Mouse (Mus musculus): ENCODE data around the gene Mrpl18. TPM values are rescaled to one million over a fixed set of nuclear protein-coding genes. Genes with fewer than 3 reads are reported as not detected.
"Not testable (repeated sequence)": the region's sequence is repeated elsewhere in the genome, so short reads cannot be mapped to it uniquely, and the experiment has no call there.

Gene Mrpl18
- total RNA-seq, 1 experiment from 2014 or later, result 72.7 TPM

DNA sequence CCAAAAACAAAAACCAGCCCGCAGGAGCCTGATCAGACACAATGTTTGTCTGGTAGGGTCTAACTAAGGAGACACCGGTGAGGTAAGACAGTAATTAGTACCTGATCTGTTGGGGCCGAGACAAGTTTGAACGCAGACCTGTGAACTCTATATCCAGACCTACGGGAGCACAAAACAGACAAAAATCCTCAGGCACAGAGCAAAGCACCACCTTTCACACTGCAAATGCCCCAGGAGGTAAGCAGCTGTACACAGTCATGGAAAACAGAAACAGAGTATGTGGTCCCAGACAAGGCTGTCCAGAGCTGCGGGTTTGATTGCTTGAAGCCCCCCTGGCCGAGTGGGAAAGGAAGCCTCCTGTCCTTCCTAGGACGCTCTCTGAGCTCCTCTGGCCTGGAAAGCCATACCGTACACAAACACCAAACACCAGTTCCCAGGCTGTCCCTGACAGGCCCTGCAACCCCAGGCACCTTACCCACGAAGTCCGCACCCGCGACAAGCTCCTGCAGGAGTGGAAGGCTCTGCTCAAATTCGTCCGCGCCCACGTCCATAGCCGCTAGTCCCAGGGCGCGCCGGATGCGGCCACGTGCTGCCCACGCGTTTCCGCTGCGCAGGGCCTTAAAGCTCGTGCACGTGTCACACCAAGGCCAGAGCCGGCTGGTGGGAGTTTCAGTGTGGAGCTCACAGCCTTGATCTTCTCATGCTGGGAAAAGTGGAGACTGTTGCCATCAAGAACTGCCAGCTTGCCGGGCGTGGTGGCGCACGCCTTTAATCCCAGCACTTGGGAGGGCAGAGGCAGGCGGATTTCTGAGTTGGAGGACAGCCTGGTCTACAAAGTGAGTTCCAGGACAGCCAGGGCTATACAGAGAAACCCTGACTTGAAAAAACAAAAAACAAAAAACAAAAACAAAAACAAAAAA lies 6.5 kb downstream of the Mrpl18 start, which contains the start of gene Pnldc1:
Gene Pnldc1 (minus strand): TSS at position 870 of the 920 bp plus-strand sequence.
- peak; percentile 23 for DNase-seq

DNA sequence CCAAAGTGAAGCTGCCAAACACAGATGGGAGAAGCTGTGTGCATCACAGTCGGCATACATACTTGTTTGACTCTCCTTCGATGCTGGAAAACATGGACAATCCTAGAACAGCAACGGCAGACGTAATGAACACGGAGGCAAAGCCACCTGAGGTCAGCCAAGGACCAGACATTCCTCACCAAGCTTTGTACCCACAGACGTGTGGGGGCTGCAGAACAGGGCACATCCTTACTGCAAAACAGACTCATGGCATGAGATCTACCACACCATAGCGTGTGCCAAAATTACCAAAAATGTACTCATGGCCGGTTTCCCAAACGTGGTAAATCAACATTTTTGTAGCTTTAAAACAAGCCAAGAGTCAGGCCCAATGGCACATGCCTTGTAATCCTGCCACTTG lies 9.7 kb downstream of the Mrpl18 start:
- DNase-seq, result no peak

DNA sequence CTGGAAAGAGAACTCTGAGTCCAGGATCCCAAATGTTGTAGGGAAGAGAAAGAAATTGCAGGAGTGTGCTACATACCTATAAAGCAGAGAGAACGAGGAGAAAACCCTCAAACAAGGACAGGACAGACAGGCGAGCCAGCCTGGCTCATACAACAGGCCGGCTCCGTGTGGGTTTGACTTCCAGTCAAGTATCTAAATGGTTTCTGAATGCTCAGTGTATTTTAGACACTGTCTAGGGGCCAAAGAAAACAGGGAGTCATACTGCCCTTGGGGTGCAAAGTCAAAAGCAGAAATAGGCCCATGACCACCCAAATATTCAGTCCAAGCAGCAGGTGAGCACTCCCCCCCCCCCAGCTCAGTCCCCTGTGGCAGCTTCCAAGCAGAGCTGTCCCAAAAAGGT lies 10.3 kb downstream of the Mrpl18 start:
- no peak for DNase-seq

DNA sequence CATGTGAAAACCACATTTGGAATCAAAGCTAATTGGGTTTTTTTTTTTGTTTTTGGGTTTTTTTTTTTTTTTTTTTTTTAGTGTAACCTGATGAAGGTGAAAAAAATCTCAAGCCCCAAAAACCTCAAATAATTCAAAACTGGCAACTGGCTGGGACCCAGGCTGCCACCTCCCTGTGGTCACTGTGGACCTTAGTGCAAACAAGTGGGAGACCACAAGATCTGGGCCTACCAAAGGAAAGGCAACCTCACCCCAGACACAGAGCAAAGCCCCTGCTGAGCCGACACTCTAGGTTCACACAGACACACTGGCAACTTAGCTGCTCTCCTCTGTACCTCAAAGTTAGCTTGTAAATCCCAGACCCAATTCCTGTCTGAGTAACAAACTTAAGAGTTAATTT lies 11.8 kb downstream of the Mrpl18 start:
- no peak for DNase-seq

DNA sequence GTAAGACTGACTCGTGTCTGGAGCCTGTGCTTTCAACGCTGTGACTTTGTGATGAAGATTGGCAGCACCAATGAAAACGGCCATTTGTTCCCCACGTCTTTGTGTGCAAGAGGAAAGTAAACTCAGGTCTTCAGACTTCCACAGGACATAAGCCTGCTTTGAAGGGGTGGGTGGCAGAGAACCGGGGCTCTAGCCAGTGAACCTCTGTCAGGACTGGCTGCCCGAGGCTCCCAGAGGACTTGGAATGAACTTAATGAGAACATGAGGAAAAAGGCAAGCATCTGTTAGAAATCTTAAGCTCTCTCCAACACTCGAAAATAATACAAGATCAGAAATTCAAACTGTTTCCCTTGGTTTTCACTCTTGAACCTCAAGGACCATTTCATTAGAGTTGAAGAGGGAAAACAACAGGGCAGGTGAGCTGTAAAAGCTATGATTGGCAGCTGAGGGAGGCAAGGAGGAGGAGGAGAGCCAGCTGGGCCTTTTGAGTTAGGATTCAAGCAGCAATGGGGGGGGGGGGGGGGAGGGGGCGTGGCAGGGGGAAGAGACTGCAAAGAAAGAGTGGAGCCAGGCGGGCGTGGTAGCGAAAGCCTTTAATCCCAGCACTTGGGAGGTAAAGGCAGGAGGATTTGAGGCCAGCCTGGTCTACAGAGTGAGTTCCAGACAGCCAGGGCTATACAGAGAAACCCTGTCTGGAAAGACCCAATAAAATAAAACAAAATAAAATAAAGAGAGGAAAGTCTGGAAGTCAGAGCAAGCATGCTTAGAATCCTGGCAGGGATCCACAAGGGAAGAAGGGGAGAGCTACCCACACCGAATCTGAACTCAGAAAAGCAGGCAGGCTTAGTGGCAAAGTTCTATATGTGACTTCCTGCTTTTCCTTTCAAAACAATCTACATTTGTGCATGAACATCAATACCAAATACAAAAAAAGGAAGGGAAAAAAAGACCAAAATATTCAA lies 12.5 kb downstream of the Mrpl18 start:
- DNase-seq, result no peak

DNA sequence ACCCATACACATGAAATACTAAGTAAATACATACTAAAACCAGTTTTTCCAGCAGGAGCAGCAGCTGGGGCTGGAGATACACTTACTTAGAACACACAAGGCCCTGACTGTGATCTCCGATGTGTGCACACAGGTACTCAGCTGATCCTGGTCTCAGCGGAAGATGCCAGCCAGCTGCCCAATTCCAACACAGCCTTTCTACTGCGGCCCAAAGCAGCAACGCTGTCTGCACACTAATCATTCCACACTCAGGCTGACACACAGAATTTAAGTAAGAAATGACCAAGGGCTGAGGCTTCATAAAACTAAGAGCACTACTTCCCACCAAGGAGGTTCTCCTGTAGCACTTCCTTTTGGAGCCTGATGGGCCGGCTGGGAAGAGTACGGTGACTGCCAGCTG lies 13.9 kb downstream of the Mrpl18 start:
- DNase-seq, result no peak

DNA sequence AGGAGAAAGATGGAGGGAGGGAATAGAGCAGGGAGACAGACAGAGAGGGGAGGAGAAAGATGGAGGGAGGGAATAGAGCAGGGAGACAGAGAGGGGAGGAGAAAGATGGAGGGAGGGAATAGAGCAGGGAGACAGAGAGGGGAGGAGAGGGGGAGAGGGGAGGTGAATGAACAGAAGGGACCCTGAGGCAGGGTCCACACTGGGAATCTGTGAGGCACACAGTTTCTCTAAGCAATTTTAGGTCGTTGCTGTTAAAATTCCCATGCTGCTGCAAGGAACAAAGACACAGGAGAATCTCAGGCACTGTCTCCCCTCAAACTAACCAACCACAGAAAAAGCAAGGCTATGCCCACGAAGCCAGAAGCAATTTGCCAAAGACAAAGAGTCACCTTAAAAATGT lies 17.5 kb downstream of the Mrpl18 start:
- not testable (repeated sequence) for DNase-seq

DNA sequence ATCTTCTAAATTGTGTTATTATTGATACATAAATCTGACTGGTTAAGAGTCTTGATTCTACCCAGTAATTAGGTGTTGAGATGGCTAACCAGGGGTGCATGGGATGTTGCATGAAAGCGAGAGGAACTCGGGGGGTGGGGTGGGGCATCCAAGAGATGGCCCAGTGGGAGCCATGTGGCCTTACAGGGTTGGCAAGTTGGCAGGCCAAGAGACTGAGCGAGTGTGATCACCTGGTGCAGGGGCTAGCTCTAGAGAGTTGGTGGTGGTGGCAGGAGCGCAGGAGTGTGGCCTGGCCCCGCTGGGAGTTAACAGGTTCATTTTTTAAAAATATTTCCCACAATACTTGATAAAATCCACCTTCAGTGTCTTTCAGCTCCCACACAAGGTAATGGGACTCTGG lies 18.5 kb downstream of the Mrpl18 start:
- DNase-seq, result no peak

DNA sequence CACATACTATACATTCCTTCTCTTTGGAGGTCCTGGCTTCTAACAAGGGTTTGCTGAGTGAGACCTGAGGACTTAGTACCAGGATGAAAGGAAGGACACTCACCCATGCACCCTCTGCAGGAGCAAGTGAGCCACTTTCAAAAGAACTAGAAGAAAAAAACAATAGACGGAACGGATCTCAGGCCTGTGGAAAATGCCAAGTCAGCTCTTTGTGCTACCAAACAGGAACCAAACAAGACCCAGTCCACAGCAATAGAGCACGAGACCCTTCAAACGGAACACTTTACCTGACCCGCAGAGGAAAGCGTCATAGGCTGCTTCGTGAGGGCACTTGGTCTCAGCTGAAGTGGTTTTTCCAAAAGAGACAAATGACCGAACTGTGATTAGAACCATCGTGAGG lies 24.1 kb downstream of the Mrpl18 start:
- no peak for DNase-seq

DNA sequence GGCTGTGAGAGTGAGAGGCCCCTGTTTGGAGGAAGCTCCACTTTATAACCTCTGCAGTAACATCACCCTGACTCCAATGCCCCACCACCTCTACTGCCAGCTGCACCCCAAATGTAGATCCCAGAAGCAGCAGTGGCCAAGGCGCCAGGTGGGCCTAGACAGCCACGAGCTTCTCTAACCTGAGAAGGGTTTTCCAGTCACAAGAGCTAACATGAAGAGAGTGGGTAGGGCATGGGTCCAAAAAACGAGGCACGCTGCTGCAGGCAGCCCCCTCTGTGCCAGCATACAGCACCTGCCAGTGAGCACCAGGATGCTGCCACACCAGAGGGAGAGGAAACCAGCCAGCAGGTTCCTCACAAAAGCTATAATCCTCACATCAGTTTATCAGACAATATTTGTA lies 25.1 kb downstream of the Mrpl18 start:
- no peak for DNase-seq

DNA sequence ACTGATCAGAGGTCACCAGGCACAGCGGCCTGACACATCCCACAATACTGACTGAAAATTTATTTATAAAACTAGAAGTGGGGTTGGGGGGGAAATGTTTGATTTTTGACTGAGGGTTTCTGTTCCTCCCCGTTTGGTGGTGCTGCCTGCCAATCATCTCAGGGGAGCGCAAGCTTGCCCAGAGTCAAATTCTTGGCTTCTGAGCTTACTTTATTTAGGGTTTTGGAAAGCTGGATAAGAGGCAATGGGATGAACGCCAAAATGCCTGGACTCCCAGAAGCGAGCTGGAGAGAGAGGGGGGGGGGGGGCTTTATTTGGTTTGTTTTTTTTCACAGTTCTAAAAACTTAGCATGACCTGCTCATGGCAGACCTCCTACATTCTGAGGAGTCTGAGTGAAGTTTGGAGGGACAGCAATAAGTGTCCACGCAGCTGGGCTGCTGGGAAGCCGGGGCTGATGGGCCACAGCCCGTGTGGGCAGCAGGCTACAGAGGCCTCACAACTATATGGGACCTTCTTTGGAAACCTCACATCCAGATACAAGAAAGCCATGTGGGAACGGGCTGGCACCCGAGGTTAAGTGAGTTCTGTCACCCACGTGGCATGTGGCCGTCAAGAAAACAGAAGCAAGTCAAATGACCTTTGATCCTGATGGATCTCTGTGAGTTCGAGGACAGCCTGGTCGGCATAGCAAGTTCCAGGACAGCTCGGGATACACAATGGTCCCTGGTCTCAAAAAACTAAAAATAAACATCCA lies 28.9 kb downstream of the Mrpl18 start:
- DNase-seq, result no peak

DNA sequence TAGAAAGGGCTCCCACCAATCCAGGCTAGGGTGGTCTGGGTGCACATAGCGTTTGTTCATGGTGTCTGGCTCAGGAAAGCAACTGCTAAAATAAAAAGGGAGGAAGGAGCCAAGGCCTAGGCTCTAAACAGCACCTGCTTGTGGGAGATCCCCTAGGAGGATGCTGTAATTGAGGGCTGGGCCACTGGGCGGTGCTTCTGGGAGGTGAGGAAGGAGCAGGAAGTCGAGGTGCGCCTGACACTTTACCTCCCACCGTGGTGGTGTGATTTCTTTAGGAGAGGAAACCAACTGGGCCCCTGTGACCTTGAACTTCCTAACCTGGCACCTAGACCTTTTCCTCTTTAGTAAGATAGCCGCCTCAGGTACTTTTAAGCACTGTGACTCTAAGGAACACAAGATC lies 29.5 kb downstream of the Mrpl18 start:
- DNase-seq, result no peak

DNA sequence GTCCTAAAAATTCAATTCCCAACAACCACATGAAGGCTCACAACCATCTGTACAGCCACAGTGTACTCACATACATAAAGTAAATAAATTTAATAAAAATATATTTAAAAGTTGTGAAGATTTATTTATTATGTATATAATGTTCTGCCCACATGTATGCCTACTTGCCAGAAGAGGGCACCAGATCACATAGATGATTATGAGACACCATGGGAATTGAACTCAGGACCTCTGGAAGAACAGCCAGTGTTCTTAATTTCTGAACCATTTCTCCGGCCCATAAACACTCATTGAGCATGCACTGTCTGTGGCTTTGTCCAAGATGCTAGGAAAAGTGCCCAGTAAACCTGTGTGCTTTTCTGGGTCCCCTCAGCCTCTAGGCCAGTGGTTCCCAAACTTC lies 34.9 kb downstream of the Mrpl18 start:
- DNase-seq, result no peak

DNA sequence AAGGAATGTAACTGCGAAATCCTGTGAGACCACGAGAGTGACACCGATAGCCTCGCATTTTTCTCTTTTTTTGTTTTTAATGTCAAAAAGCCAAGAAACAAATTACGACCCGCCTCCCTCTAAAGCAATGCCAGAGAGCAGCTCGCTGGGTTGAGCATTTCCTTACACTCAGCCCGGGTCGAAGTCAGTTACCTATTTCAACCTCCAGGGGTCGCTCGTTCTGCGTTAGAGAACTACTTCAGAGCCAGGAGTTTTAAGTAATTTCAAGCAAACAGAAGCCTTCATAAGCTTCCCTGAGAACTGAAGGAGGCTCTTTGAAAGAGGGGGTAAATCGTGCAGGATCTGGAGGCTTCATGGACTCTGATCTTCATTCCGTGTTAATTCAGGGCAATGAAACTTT lies 36.0 kb downstream of the Mrpl18 start:
- peak; percentile 72 for DNase-seq

DNA sequence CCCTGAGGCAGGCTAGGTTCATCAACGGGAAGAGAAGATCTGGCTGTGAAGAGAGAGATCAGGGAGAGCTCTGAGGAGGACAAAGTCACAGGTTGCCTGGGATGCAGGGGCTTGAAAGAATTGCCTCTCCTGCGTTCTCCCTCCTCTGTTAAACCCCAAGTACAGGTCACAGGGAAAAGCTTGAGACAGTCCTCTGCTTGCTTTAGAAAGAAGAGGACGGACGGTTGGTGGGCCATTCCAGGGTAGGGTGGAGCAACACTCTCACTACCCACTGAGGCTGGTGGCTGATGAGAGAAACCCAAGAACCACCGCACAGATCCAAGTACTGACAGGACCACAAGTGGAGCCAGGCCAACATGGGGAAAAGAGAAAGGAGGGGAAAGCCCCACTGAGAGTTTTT lies 40.4 kb downstream of the Mrpl18 start, which contains the start of gene Mrgprh:
Gene Mrgprh (plus strand): TSS at position 301 of the 400 bp plus-strand sequence.
- no peak for DNase-seq

DNA sequence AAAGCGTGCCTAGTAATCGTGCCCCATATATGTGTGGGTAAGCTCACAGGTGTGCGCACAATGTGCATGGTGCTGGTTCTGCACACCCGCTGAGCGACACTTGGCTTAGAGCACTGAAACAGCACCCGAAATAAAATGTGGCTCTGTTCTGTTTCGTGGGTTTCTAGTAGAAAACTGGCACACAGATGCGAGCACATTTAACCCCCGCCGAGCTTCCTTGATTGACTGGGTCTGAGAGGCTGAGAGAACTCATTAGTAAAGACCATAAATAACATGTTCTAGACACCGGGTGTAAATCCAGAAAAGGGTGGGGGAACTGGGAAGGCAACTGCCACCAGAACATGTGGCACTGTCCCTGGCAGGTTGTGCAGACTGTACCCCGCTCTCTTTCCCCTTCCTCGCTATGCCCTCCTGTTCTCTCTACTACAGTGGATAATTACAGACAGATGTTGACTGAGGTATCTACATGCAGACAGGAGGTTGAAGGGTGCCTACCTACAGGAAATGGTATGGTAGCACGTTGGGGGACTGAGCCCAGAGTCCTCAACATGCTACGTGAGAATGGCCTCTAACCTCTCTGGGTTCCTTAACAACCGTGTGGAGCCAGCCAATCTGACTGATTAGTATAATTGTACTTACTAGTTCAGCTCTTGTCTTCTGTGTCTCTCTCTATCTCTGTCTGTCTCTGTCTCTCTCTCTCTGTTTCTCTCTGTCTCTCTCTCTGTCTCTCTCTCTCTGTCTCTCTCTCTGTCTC lies 43.7 kb downstream of the Mrpl18 start:
- DNase-seq, result no peak

DNA sequence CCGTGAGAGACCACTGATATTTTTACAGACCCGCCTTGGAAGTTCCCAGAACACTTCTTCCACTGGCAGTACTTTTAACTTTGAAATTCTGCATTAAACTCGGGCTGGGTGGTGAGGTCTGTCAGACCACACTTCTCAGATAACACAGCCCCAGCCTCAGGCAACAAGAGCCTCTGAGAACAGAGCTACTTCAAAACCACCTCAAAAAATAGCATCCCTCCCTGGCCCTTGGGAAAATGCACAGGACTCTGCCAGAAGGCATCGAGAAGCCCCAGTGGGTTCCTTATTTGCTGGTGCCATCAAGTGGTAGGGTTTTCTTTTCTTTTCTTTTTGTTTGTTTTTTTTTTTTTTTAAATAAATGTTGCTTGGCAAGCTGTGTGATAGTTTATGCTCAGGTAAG lies 47.5 kb downstream of the Mrpl18 start:
- no peak for DNase-seq

DNA sequence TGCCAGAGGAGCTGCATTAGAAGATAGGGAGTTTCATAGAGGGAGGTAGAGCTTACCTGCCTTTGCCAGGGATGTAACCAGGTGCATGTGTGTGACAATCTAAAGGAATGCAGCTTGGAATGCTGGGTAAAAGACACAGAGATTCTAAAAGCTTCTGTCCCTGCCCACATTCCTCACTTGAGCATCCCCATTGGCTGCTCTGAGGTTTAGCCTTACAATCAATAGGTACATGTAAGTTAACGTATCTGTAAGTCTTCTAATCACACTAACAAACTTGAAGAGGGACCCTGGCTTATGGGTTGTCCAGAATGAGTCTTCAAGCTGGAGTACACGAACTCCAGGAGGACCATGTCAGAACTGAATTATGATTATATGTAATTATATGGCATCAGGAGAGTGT lies 48.1 kb downstream of the Mrpl18 start, which contains the start of gene Mas1:
Gene Mas1 (minus strand): TSS at position 101 of the 400 bp plus-strand sequence.
- no peak for DNase-seq

DNA sequence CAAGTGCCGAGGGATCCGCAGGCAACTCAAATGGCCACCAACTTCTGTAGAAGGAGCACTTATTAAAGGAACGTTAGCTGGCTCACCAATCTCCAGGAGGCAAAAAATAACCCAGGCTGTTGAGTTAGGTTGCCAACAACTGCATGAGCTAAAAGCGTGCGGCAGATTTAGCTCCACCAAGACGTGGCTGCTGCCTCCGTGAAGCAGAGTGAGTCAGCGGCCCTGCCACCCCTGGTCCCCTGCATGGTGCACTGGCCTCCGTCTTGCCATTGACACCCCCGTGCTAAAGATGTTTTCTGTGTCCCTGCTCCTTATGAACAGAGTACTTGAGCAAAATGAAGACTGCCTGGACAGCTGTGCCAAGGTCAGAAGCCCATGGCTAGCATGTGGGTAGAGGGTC lies 49.3 kb downstream of the Mrpl18 start:
- no peak for DNase-seq

DNA sequence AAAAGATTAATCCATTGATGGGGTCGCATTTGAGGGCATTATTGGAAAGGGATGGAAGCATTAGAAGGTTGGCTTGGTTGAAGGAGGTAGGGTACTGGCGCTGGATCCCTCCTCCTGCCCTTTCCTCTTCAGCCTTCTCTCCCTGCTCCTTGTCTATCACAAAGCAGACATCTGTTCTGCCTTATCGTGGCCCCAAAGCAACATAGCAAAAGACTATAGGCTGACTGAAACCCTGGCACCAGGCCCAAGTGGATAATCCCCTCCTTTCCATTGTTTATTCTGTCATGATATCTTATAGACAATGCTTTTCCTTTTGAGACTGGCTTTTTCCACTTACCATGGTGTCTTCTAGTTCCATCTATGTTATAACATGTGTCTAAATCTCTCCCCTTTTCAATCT lies 50.7 kb downstream of the Mrpl18 start:
- DNase-seq, result no peak

DNA sequence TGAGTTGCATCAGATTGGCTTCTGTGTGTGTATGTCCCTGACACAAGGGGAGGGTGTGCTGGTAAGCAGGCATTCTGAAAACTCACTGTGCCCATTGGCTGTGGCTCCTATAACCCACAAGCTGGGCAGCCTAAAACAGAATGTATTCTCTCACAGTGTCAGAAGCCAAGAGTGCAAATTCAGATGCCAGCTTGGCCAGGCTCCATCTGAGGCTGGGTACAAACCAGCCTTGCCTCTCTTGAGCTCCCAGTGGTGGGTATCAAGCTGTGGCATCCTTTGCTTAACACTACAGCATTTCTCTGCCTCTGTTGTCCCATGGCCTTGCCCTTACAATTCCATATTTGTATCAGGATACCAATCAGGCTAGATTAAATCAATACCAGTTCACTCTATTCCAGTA lies 52.0 kb downstream of the Mrpl18 start:
- no peak for DNase-seq

Data from adrenal gland, postnatal 25 days (tissue).